ENCODE assay signal across 22 mouse cellular contexts in the genomic region with DNA sequence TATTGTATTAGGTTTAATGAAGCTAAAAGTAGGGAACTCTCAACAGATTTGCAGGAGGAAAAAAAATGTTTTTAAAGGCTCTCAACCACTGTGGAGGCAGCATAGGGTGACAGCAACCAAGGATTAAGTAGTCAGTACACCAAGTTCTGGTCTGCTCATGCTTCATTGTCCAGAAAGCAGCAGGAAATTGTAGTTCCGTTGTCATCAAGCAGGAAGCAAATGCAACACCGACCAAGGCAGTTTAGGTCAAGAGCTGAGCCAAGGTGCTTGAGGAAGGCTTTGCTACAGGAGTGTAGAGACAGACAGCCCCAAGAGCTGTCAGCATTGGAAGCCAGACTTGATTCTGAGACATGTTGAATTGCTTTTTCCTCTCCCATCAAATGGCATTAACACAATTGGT.
"Had no signal": no experiment of that assay in that cellular context is flagged by ENCODE, and none has a peak within 500 bp of the region (broad histone marks: within the 10 kb centered on the region; RNA-seq: fewer than 3 reads in every experiment).

No protein-coding gene starts in this region.

- DNase-seq: liver, postnatal 0 days; lung, adult 2 months; lung, postnatal 14 days; lung, postnatal 36 days; midbrain, embryonic 14.5 days; retina, postnatal 1 day; right cerebral cortex, adult 18-20 months; right cerebral cortex, postnatal 25 days; right cerebral cortex, postnatal 4 days; spleen, adult 18-20 months; thymus, adult 18-20 months; thymus, postnatal 14 days; thymus, postnatal 36 days had no signal

- H3K36me3 ChIP-seq: lung, embryonic 15.5 days; midbrain, embryonic 10.5 days; midbrain, embryonic 12.5 days; neural tube, embryonic 13.5 days; neural tube, embryonic 15.5 days had no signal

- H3K9ac ChIP-seq: liver, postnatal 0 days; lung, embryonic 15.5 days; midbrain, embryonic 12.5 days; neural tube, embryonic 13.5 days; neural tube, embryonic 15.5 days had no signal

- H3K9me3 ChIP-seq: lung, embryonic 15.5 days; midbrain, embryonic 10.5 days; midbrain, embryonic 12.5 days; neural tube, embryonic 13.5 days; neural tube, embryonic 15.5 days had no signal

- H3K27ac ChIP-seq: lung, embryonic 15.5 days; macrophage; midbrain, embryonic 10.5 days; midbrain, embryonic 12.5 days; neural tube, embryonic 13.5 days; neural tube, embryonic 15.5 days had no signal

- H3K4me1 ChIP-seq: lung, embryonic 15.5 days; neural tube, embryonic 15.5 days had no signal

- ATAC-seq: liver, postnatal 0 days; lung, postnatal 0 days; midbrain, embryonic 16.5 days had no signal

- H3K4me3 ChIP-seq: lung, embryonic 15.5 days; midbrain, embryonic 10.5 days; midbrain, embryonic 12.5 days; myocyte; neural tube, embryonic 13.5 days; neural tube, embryonic 15.5 days had no signal

- H3K4me2 ChIP-seq: lung, embryonic 15.5 days; midbrain, embryonic 12.5 days; neural tube, embryonic 13.5 days; neural tube, embryonic 15.5 days had no signal

- H3K27me3 ChIP-seq: lung, embryonic 15.5 days; midbrain, embryonic 12.5 days; neural tube, embryonic 13.5 days; neural tube, embryonic 15.5 days had no signal
